Mouse (Mus musculus) testis, adult 2 months (tissue): ENCODE measurements around the gene Ptpdc1.

Experiments
- CTCF ChIP-seq: fragments of 200-500 bp; IDR thresholded peaks from 2 replicates; pipeline ENCODE4 v1.5.1; 2012; ENCODE audit warnings: low read depth, mild to moderate bottlenecking, inconsistent platforms, low read length, moderate library complexity; ENCODE audit not compliant: control insufficient read depth, insufficient read depth, insufficient replicate concordance
- POLR2A ChIP-seq: fragments of 200-500 bp; IDR thresholded peaks from 2 replicates; pipeline ENCODE4 v1.6.1; 2012; ENCODE audit warnings: low read depth, mild to moderate bottlenecking, inconsistent platforms, low read length, moderate library complexity; ENCODE audit not compliant: control insufficient read depth

GRCm38 (mm10) chr13:48593181-48593580, 32.3 kb downstream of the Ptpdc1 start:
- TF ChIP-seq POLR2A (no peak), CTCF (no peak)
